Mouse (Mus musculus) G1E (cell line): ENCODE results near the gene Tbc1d24. TPM values are rescaled to one million over a fixed set of nuclear protein-coding genes. Genes with fewer than 3 reads are reported as not detected.
"Not testable (repeated sequence)": the region's sequence is repeated elsewhere in the genome, so short reads cannot be mapped to it uniquely, and the experiment has no call there.

Experiments
- ATAC-seq: 2 replicates; pipeline ENCODE4 v1.8.0; 2016; ENCODE audit warnings: mild to moderate bottlenecking; ENCODE audit not compliant: insufficient number of reproducible peaks, poor library complexity, low FRiP score, severe bottlenecking; ENCODE audit errors: extremely low read depth
- DNase-seq: peaks from one replicate; pipeline ENCODE4 v3.0.0; 2012; ENCODE audit warnings: low spot score
- H3K27me3 ChIP-seq: 2 replicates; pipeline ENCODE4 v1.6.1; 2012; ENCODE audit warnings: mild to moderate bottlenecking, low read length, inconsistent platforms; ENCODE audit not compliant: insufficient read depth
- H3K36me3 ChIP-seq: replicated peaks from 2 replicates; pipeline ENCODE3; 2012; ENCODE audit warnings: mild to moderate bottlenecking, inconsistent platforms
- H3K4me1 ChIP-seq: 2 replicates; pipeline ENCODE4 v1.6.1; 2012; ENCODE audit warnings: low read depth, low read length, inconsistent platforms, mixed read lengths; ENCODE audit not compliant: insufficient read depth
- H3K4me3 ChIP-seq: 2 replicates; pipeline ENCODE4 v1.5.1; 2012; ENCODE audit warnings: low read depth, mild to moderate bottlenecking, inconsistent platforms, low read length, moderate library complexity, mixed read lengths
- H3K9me3 ChIP-seq: replicated peaks from 2 replicates; pipeline ENCODE4 v1.6.1; 2012; ENCODE audit warnings: inconsistent platforms
- CTCF ChIP-seq: IDR thresholded peaks from 2 replicates; pipeline ENCODE4 v1.5.1; 2012; ENCODE audit warnings: low read depth, low read length, inconsistent platforms, mixed read lengths
- GATA1 ChIP-seq: IDR thresholded peaks from 2 replicates; pipeline ENCODE4 v1.6.1; 2012; ENCODE audit warnings: borderline replicate concordance, low read length, inconsistent platforms, mixed read lengths
- GATA2 ChIP-seq: IDR thresholded peaks from 2 replicates; pipeline ENCODE4 v1.6.1; 2012; ENCODE audit warnings: low read depth, low read length, inconsistent platforms, borderline replicate concordance
- POLR2AphosphoS5 ChIP-seq: IDR thresholded peaks from 2 replicates; pipeline ENCODE4 v1.6.1; 2012; ENCODE audit warnings: low read depth, low read length, inconsistent platforms; ENCODE audit not compliant: insufficient replicate concordance
- TAL1 ChIP-seq: conservative IDR thresholded peaks from 2 replicates; pipeline ENCODE4 v1.6.1; 2012; ENCODE audit warnings: low read depth, low read length, inconsistent platforms, mixed read lengths
- polyA plus RNA-seq: library from polyadenylated mRNA; stranded (reverse); fragments of >175 nt; gene quantifications from 2 replicates; pipeline ENCODE4 v1.2.3, GENCODE M21; 2012
- total RNA-seq, 2 experiments: library from RNA; stranded (forward) in 1 of 2; stranded (reverse) in 1 of 2; fragments of 200-1000 nt in 1 of 2; fragments of >200 nt in 1 of 2; fragmentation: Nextera tagmentation in 1 of 2; gene quantifications; 2 replicates each; pipeline ENCODE4 v1.2.3; 2014 to 2017

Gene Tbc1d24
- total and polyA plus RNA-seq, 3 experiments = 23.4 to 120 (median 59.1) TPM

DNA sequence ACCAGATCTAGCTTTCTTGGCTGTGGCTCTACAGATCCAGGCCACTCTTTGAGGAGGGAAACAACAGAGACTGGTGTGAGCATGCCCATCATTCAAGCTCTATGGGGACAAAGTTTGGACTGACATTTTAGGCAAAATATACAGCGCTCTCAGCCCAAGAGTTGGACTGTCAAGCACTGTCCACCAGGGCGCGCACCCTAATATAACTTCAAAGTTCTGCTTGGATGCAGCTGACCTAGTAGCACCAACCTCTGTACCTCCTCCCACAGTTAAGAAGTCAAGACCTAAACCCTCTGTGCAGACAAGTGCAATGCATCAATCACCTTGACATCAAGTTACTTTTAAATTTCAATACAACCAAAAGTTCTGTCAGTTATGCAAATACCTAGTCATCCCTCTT is 73.8 kb downstream of the Tbc1d24 start:
- DNase-seq = no peak
- ATAC-seq = no peak
- Histone ChIP-seq H3K4me1 (peaks cover 47% of the 10 kb centered on the region), H3K36me3 (peaks cover 42% of the 10 kb centered on the region), H3K27me3 (no peaks in the 10 kb centered on the region), H3K9me3 (no peaks in the 10 kb centered on the region), H3K4me3 (no peak overlapping the region)
- TF ChIP-seq GATA2 (no peak), TAL1 (no peak), CTCF (no peak), GATA1 (no peak), POLR2AphosphoS5 (no peak)

DNA sequence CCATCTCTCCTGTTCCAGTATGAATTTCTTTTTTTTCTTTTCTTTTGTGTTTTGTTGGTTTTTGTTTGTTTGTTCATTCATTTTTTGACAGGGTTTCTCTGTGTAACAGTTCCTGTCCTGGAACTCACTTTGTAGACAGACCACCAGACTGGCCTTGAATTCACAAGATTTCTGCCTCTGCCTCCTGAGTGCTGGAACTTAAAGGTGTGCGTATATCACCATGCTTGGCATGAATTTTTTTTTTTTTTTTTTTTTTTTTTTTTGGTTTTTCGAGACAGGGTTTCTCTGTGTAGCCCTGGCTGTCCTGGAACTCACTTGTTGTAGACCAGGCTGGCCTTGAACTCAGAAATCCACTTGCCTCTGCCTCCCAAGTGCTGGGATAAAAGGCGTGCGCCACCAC is 76.1 kb downstream of the Tbc1d24 start:
- DNase-seq, ATAC-seq, H3K27me3 ChIP-seq, H3K9me3 ChIP-seq, H3K4me3 ChIP-seq: not testable (repeated sequence)
- H3K36me3 ChIP-seq = peaks cover 38% of the 10 kb centered on the region
- H3K4me1 ChIP-seq = peaks cover 42% of the 10 kb centered on the region

DNA sequence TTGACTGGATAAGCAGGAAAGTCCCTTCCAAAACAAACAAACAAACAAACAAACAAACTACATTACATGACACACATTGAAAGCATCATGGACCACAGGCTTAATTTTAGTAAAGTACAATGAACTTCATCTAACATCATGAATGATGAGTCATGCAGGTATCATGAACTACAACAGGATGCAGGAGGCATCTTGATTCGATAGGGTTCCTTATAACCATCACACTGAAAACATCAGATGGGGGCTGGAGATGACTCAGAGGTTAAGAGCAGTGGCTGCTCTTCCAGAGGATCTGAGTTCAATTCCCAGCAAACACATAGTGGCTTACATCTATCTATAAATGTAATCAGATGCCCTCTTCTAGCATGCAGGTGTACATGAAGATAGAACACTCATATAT is 77.8 kb downstream of the Tbc1d24 start:
- Histone ChIP-seq H3K9me3 (no peaks in the 10 kb centered on the region), H3K4me3 (no peak overlapping the region), H3K4me1 (peaks cover 31% of the 10 kb centered on the region), H3K27me3 (no peaks in the 10 kb centered on the region), H3K36me3 (peaks cover 35% of the 10 kb centered on the region)
- DNase-seq (no peak), ATAC-seq (no peak)
- TF ChIP-seq GATA1 (no peak), GATA2 (no peak), TAL1 (no peak), CTCF (no peak), POLR2AphosphoS5 (no peak)

DNA sequence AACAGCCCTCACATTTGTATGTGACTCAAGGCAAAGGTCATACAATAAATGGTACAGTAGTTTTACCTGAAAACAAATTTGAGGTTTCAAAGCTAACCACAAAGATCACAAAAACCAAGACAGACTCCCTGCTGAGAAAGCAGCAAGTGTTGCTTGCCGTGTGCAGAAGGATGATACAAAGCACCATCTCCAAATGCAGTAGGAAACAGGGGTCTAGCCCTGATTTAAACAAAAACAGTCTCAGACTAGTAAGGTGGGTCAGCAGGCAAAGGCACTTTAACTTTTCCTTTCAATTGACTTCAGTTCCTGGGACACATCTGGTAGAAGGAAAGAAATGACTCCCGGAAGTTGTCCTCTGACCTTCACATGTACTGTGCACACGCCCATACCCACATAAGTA is 78.6 kb downstream of the Tbc1d24 start:
- Histone ChIP-seq H3K9me3 (no peaks in the 10 kb centered on the region), H3K4me3 (no peak overlapping the region), H3K36me3 (peaks cover 33% of the 10 kb centered on the region), H3K4me1 (peaks cover 31% of the 10 kb centered on the region), H3K27me3 (no peaks in the 10 kb centered on the region)
- ATAC-seq (no peak), DNase-seq (no peak)
- TF ChIP-seq TAL1 (no peak), GATA2 (no peak), POLR2AphosphoS5 (no peak), GATA1 (no peak), CTCF (no peak)

Other genes starting within 250 kb of the Tbc1d24 start
- not detected in 2 replicates for gene Prss30, start 225.0 kb downstream of the Tbc1d24 start, total RNA-seq (2014; fragmentation: Nextera tagmentation)
- not detected in 2 replicates for gene Prss30, start 225.0 kb downstream of the Tbc1d24 start, total RNA-seq (2017)
- gene Prss30, start 225.0 kb downstream of the Tbc1d24 start, polyA plus RNA-seq = not detected in 2 replicates
- not detected in 2 replicates for gene Prss22, start 207.5 kb downstream of the Tbc1d24 start, total RNA-seq (2014; fragmentation: Nextera tagmentation)
- not detected in 2 replicates for gene Prss22, start 207.5 kb downstream of the Tbc1d24 start, total RNA-seq (2017)
- gene Prss22, start 207.5 kb downstream of the Tbc1d24 start, polyA plus RNA-seq = not detected in 2 replicates
- gene Prss27, start 167.4 kb downstream of the Tbc1d24 start, total RNA-seq (2014; fragmentation: Nextera tagmentation) = not detected in 2 replicates
- gene Prss27, start 167.4 kb downstream of the Tbc1d24 start, total RNA-seq (2017) = not detected in 2 replicates
- not detected in 2 replicates for gene Prss27, start 167.4 kb downstream of the Tbc1d24 start, polyA plus RNA-seq
- 16.9 and 17.1 TPM in 2 replicates for gene Kctd5, start 132.1 kb downstream of the Tbc1d24 start, total RNA-seq (2014; fragmentation: Nextera tagmentation)
- gene Kctd5, start 132.1 kb downstream of the Tbc1d24 start, total RNA-seq (2017) = 15.9 and 16.7 TPM in 2 replicates
- 17.3 and 23.4 TPM in 2 replicates for gene Kctd5, start 132.1 kb downstream of the Tbc1d24 start, polyA plus RNA-seq
- 58.6 and 58.8 TPM in 2 replicates for gene Pdpk1, start 54.6 kb downstream of the Tbc1d24 start, total RNA-seq (2014; fragmentation: Nextera tagmentation)
- 48.3 and 63.3 TPM in 2 replicates for gene Pdpk1, start 54.6 kb downstream of the Tbc1d24 start, total RNA-seq (2017)
- gene Pdpk1, start 54.6 kb downstream of the Tbc1d24 start, polyA plus RNA-seq = 27.0 and 47.8 TPM in 2 replicates
- gene Amdhd2, start 41.8 kb downstream of the Tbc1d24 start, total RNA-seq (2014; fragmentation: Nextera tagmentation) = 7.2 and 18.7 TPM in 2 replicates
- gene Amdhd2, start 41.8 kb downstream of the Tbc1d24 start, total RNA-seq (2017) = 60.2 and 66.4 TPM in 2 replicates
- 44.1 and 45.3 TPM in 2 replicates for gene Amdhd2, start 41.8 kb downstream of the Tbc1d24 start, polyA plus RNA-seq
- 126 and 189 TPM in 2 replicates for gene Atp6v0c, start 35.9 kb downstream of the Tbc1d24 start, total RNA-seq (2014; fragmentation: Nextera tagmentation)
- 61.1 and 65.5 TPM in 2 replicates for gene Atp6v0c, start 35.9 kb downstream of the Tbc1d24 start, total RNA-seq (2017)
- 209 and 285 TPM in 2 replicates for gene Atp6v0c, start 35.9 kb downstream of the Tbc1d24 start, polyA plus RNA-seq
- gene Ntn3, start 4.0 kb upstream of the Tbc1d24 start, total RNA-seq (2014; fragmentation: Nextera tagmentation) = 3.8 and 3.9 TPM in 2 replicates
- gene Ntn3, start 4.0 kb upstream of the Tbc1d24 start, total RNA-seq (2017) = 1.5 and 2.1 TPM in 2 replicates
- 1.6 and 1.8 TPM in 2 replicates for gene Ntn3, start 4.0 kb upstream of the Tbc1d24 start, polyA plus RNA-seq
- 22.8 and 41.7 TPM in 2 replicates for gene Tedc2, start 15.3 kb upstream of the Tbc1d24 start, total RNA-seq (2014; fragmentation: Nextera tagmentation)
- 38.3 and 46.5 TPM in 2 replicates for gene Tedc2, start 15.3 kb upstream of the Tbc1d24 start, total RNA-seq (2017)
- gene Tedc2, start 15.3 kb upstream of the Tbc1d24 start, polyA plus RNA-seq = 47.0 and 55.1 TPM in 2 replicates
- 65.0 and 73.4 TPM in 2 replicates for gene Ccnf, start 45.9 kb upstream of the Tbc1d24 start, total RNA-seq (2014; fragmentation: Nextera tagmentation)
- 59.1 and 65.1 TPM in 2 replicates for gene Ccnf, start 45.9 kb upstream of the Tbc1d24 start, total RNA-seq (2017)
- gene Ccnf, start 45.9 kb upstream of the Tbc1d24 start, polyA plus RNA-seq = 87.0 and 87.6 TPM in 2 replicates
- gene Abca17, start 145.5 kb upstream of the Tbc1d24 start, total RNA-seq (2014; fragmentation: Nextera tagmentation) = not detected in 2 replicates
- under 0.01 and 0.12 TPM in 2 replicates for gene Abca17, start 145.5 kb upstream of the Tbc1d24 start, total RNA-seq (2017)
- not detected in 2 replicates for gene Abca17, start 145.5 kb upstream of the Tbc1d24 start, polyA plus RNA-seq
- 65.4 and 68.9 TPM in 2 replicates for gene Abca3, start 146.4 kb upstream of the Tbc1d24 start, total RNA-seq (2014; fragmentation: Nextera tagmentation)
- 22.1 and 24.0 TPM in 2 replicates for gene Abca3, start 146.4 kb upstream of the Tbc1d24 start, total RNA-seq (2017)
- gene Abca3, start 146.4 kb upstream of the Tbc1d24 start, polyA plus RNA-seq = 29.2 and 29.5 TPM in 2 replicates
- 121 and 123 TPM in 2 replicates for gene Rnps1, start 209.0 kb upstream of the Tbc1d24 start, total RNA-seq (2014; fragmentation: Nextera tagmentation)
- gene Rnps1, start 209.0 kb upstream of the Tbc1d24 start, total RNA-seq (2017) = 152 and 177 TPM in 2 replicates
- 428 and 563 TPM in 2 replicates for gene Rnps1, start 209.0 kb upstream of the Tbc1d24 start, polyA plus RNA-seq
- gene Eci1, start 221.1 kb upstream of the Tbc1d24 start, total RNA-seq (2014; fragmentation: Nextera tagmentation) = 53.1 and 65.7 TPM in 2 replicates
- 39.4 and 45.4 TPM in 2 replicates for gene Eci1, start 221.1 kb upstream of the Tbc1d24 start, total RNA-seq (2017)
- 40.9 and 52.2 TPM in 2 replicates for gene Eci1, start 221.1 kb upstream of the Tbc1d24 start, polyA plus RNA-seq
- 0.73 and 1.3 TPM in 2 replicates for gene Dnase1l2, start 237.5 kb upstream of the Tbc1d24 start, total RNA-seq (2014; fragmentation: Nextera tagmentation)
- gene Dnase1l2, start 237.5 kb upstream of the Tbc1d24 start, total RNA-seq (2017) = 1.7 and 2.3 TPM in 2 replicates
- gene Dnase1l2, start 237.5 kb upstream of the Tbc1d24 start, polyA plus RNA-seq = 0.05 and 0.18 TPM in 2 replicates